Mouse (Mus musculus) heart, postnatal 25 days (tissue): ENCODE results near the gene Add2. TPM values are rescaled to one million over a fixed set of nuclear protein-coding genes. Genes with fewer than 3 reads are reported as not detected.

ENCODE experiments used
- DNase-seq: peaks from one replicate; pipeline ENCODE4 v3.0.0; 2022; ENCODE audit warnings: low spot score
- intact Hi-C: fragments of 180-260 bp; cut with DNase I; formaldehyde crosslinking; loops from one replicate; pipeline ENCODE4 v1.15.1; 2025
- total RNA-seq, 2 experiments: library from RNA; stranded (reverse); gene quantifications; 2 replicates each; pipeline ENCODE4 v1.2.3; 2021

Gene Add2
- total RNA-seq, 2 experiments from 2014 or later = 0.29 to 0.31 TPM

- no peak for DNase-seq
- intact Hi-C loops = no loop called here
Measured at GRCm38 (mm10) chr6:86167851-86168250, 139.4 kb downstream of the Add2 start.

- DNase-seq = no peak
- intact Hi-C loops = no loop called here
Measured at GRCm38 (mm10) chr6:86169166-86169565, 140.7 kb downstream of the Add2 start.

Other genes starting within 250 kb of the Add2 start
- gene Nat8f6, start 207.7 kb upstream of the Add2 start, total RNA-seq = not detected
- gene Nat8f5, start 207.7 kb upstream of the Add2 start, total RNA-seq = not detected
- gene Nat8, start 196.6 kb upstream of the Add2 start, total RNA-seq = not detected
- not detected for gene Nat8f2, start 159.5 kb upstream of the Add2 start, total RNA-seq
- under 1 TPM; 0.73 to 0.91 TPM for gene Nat8f4, start 123.8 kb upstream of the Add2 start, total RNA-seq
- 10 to 100 TPM; 11.8 to 13.1 TPM for gene Tprkb, start 116.8 kb upstream of the Add2 start, total RNA-seq
- 1 to 10 TPM; 2.0 to 3.9 TPM for gene Nat8f1, start 113.0 kb upstream of the Add2 start, total RNA-seq
- gene Dusp11, start 67.0 kb upstream of the Add2 start, total RNA-seq = 10 to 100 TPM; 43.6 to 51.7 TPM
- not detected for gene Figla, start 12.5 kb upstream of the Add2 start, total RNA-seq
- 1 to 10 TPM; 1.6 to 1.7 TPM for gene Tgfa, start 166.5 kb downstream of the Add2 start, total RNA-seq